Mouse (Mus musculus): ENCODE data around the gene Olfr394.
"Not testable (repeated sequence)": the region's sequence is repeated elsewhere in the genome, so short reads cannot be mapped to it uniquely, and the experiment has no call there.

The Olfr394 gene

DNA sequence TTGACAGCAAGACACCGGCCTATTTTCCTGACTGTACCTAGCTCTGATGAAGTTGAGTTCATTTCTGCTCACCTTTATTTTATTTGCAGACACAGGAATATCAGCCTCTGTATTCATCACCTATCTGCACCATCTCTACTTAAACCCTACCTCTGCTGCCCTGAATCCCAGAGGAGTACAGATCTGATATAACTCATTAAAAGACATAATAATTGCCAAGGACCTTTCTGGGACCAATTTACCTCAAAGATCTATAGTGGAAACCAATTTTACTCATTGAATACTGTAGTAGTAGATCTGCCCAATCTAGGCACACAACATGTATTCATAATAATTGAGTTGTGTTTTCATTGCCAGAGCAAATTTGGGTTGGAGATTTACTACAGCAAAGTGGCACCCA, at the start of gene Olfr394:
Gene Olfr394 (minus strand): TSS at position 101 of the 400 bp plus-strand sequence.
- no peak for DNase-seq

DNA sequence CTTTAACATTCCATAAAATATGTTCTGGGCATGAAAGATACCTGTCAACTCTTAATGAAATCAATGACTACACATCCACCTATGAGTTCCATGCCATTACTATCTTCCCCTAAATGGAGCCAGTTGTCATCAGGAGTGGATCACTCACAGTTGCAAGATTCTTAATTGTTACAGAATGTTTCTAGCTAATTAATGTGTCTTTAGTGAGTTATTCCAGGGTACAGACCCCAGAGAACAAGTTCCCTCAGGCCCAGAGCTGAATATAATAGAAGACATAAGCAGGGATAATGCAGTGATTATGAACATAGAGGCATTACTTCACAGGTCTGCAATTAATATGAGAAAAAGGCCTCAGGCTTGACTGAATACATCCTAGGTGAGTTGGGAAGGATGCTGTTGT, 45.8 kb upstream of the Olfr394 start, which contains the start of gene Olfr23:
Gene Olfr23 (plus strand): TSS at position 301 of the 400 bp plus-strand sequence.
- DNase-seq, result no peak

DNA sequence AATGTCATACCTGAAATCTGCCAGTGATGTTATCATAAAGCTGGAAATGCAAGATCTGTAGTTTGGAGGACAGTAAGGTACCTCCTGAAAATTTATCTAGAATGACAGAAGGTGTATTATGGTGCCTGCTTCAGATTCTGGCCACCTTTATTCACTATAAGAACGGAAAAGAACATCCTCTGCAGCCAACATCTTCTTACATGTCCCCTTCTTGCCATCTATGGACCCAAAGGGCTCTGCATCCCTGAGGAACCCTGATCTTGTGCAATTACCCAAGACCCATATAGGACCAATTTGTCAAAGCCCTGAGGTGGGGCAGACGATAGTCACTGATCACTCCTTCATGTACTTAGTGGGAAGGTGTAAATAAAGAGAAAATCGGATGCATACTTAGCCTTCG, 18.6 kb upstream of the Olfr394 start, which contains the start of gene Olfr395:
Gene Olfr395 (minus strand): TSS at position 101 of the 400 bp plus-strand sequence.
- DNase-seq, result not testable (repeated sequence)

DNA sequence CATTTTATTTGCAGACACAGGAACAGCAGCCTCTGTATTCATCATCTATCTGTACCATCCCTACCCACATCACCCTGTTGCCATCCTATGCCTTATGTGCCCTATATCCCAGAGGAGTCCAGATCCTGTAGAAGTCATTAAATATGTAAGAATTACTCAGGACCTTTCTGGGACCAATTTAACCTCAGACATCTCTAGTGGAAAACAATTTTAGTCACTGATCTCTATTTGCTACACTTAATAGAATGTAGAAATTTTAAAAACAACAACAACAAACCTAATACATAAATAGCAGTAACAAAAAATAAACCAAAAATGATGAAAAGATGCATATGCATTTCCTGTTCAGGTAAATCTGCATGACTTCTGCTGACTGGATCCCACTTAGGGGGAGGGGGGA, 39.2 kb downstream of the Olfr394 start, which contains the start of gene Olfr393:
Gene Olfr393 (minus strand): TSS at position 101 of the 400 bp plus-strand sequence.
- DNase-seq, result no peak

Measured in lung, postnatal 14 days (tissue).